Mouse (Mus musculus): Measurements from ENCODE around the gene Smc2. TPM values are rescaled to one million over a fixed set of nuclear protein-coding genes. Genes with fewer than 3 reads are reported as not detected.
"Not testable (repeated sequence)": the region's sequence is repeated elsewhere in the genome, so short reads cannot be mapped to it uniquely, and the experiment has no call there.

Smc2 gene
- 10 to 100 TPM in 1 of 2 experiments, 1 to 10 TPM in 1; 9.8 to 11.0 TPM for total RNA-seq (2021)

- DNase-seq (ENCODE audit: extremely low spot score in 1 of 2, low spot score in 1 of 2), result peak; percentile 77 to 83
Observed at GRCm38 (mm10) chr4:52438886-52439664, at the start of gene Smc2. Gene Smc2, plus strand, starts transcription at chr4:52439243.

- DNase-seq (ENCODE audit: extremely low spot score in 1 of 2, low spot score in 1 of 2), result no peak
Observed at GRCm38 (mm10) chr4:52411587-52411986, 27.5 kb upstream of the Smc2 start.

DNA sequence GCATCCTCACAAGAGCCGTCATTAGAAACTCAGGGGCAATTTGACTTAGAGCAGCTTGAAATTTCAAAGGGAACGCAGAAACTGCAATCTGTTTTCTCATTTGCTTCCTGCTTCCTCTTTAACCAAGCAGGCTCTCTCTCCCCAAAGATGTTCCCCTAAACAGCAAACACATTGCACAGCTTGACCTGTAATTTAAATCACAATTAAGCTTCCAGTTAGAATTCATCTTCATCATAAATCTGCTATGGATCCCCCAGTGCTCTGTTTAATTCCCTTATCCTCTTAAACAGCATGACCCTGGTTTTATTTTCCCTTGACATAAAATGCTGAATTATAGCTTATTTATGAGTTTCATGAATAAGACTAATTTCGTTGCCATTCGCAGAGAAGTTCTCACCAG is 15.4 kb upstream of the Smc2 start:
- no peak for DNase-seq (ENCODE audit: extremely low spot score in 1 of 2, low spot score in 1 of 2)

DNA sequence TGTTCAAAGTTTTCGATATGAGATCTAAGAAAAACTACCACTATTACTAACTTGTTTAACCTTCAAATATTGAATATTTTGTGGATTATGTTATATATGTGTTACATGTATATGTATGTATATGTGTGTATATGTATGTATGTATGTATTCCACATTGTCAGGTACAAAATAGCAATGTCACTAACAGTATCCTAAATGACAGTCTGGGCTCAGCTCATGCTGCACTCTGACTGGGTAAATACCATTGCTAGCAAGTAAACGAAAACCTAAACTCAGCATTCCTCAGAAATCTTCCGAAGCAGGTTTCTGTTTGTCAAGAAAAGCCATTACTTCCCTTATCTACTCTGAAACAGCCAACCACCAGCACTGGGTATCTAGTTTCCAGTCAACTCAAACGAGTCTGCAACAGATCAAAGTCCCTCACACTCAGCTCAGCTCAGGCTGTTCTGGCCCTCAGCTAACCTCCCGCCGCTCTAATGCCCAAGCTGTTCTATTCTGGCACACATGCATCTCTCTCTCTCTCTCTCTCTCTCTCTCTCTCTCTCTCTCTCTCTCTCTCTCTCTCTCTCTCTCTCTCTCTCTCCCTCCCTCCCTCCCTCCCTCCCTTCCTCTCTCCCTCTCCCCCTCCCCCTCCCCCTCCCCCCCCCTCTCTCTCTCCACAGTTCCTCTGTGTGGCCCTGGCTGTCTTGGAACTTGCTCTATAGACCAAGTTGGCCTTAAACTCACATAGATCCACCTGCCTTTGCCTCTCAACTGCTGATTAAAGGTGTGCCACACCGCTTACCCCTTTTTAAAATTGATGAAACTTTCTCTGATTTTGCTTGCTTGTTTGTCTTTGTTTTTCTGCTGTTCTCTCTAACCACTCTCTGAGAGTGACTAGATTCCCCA is 9.5 kb upstream of the Smc2 start:
- DNase-seq (ENCODE audit: extremely low spot score in 1 of 2, low spot score in 1 of 2), result no peak

DNA sequence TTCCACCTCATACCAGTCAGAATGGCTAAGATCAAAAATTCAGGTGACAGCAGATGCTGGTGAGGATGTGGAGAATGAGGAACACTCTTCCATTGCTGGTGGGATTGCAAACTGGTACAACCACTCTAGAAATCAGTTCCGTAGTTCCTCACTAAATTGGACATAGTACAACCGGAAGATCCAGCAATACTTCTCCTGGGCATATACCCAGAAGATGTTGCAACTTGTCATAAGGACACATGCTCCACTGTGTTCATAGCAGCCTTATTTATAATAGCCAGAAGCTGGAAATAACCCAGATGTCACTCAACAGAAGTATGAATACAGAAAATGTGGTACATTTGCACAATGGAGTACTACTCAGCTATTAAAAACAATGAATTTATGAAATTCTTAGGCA is 3.5 kb upstream of the Smc2 start:
- not testable (repeated sequence) for DNase-seq (ENCODE audit: extremely low spot score in 1 of 2, low spot score in 1 of 2)

DNA sequence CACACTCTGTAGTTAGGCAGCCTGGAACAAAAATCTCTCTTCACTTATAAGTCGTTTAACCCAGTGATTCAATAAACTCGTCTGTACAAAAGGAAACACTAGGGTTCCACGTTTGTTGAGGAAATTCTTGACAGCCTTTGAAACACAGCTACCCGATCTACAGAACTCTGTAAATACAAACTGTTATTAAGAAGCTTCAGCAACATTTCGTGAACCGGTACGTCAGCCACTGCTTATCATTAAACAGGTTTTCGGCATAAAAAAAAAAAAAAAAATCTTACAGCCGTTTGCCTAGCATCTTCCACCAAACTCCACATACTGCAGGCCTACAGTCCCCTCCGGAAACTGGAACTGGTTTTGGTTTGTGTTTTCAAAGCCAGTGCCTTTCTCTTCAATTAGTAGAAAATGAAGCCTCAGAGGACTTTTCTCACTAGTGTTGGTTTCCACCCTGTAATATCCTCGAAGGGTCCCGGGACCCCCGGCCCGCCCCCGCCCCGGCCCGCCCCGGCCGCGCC is 615 bp upstream of the Smc2 start:
- no peak for DNase-seq (ENCODE audit: extremely low spot score in 1 of 2, low spot score in 1 of 2)

DNA sequence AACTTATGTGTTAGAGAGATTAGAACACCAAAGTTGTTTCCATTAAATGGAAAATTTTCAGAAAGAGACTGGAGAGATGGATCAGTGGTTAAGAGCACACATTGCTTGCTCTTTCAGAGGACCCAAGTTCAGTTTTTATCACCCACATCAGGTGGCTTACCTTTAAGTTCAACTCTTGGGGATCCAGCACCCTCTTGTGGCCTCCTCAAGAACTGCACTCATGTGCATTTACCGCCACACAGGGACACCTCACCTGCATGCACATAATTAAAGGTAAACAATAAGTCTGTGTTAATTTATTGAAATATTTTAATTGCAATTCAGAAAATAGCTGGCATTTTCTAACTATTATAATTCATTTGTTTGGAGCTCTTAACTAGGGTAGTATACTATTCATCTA is 20.7 kb downstream of the Smc2 start:
- no peak for DNase-seq (ENCODE audit: extremely low spot score in 1 of 2, low spot score in 1 of 2)

DNA sequence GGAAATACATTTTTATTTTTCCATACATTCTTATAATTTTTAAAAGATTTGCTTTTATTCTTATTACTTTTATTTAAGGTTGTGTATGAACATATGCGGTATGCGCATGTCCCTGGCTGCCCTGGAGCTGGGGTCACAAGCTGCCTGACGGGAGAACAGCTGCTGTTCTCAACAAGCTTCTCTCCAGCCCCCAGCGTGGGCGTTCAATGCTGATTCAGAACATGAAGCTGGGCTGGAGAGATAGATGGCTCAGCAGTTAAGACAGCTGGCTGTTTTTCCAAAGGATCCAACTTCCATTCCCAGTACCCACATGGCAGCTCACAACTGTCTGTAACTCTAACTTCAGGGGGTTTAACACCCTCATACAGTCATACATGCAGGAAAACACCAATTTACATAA is 22.3 kb downstream of the Smc2 start:
- DNase-seq (ENCODE audit: extremely low spot score in 1 of 2, low spot score in 1 of 2), result peak; percentile 23 to 49

GRCm38 (mm10) chr4:52473431-52473830 is 34.4 kb downstream of the Smc2 start:
- no peak for DNase-seq (ENCODE audit: extremely low spot score in 1 of 2, low spot score in 1 of 2)

- DNase-seq (ENCODE audit: extremely low spot score in 1 of 2, low spot score in 1 of 2), result no peak
Observed at GRCm38 (mm10) chr4:52487486-52487885, 48.4 kb downstream of the Smc2 start.

DNA sequence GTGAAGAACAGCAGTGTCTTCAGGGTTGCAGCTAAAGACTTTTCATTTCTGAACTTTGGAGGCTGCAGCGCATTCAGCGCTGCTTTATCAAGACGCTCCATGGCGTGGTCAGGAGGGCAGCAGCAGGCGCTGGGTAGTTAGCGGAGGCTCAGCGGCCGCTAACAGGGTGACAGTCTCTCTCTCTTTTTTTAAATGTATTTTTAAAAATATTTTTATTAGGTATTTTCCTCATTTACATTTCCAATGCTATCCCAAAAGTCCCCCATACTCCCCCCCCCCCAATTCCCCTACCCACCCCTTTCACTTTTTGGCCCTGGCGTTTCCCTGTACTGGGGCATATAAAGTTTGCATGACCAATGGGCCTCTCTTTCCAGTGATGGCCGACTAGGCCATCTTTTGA is 58.1 kb downstream of the Smc2 start, which contains the start of gene Vma21-ps:
Gene Vma21-ps, minus strand, starts transcription at position 101 of the 400 bp plus-strand sequence.
- DNase-seq (ENCODE audit: extremely low spot score in 1 of 2, low spot score in 1 of 2), result not testable (repeated sequence)

GRCm38 (mm10) chr4:52517580-52517979 is 78.5 kb downstream of the Smc2 start:
- DNase-seq (ENCODE audit: extremely low spot score in 1 of 2, low spot score in 1 of 2), result no peak

- DNase-seq (ENCODE audit: extremely low spot score in 1 of 2, low spot score in 1 of 2), result no peak
Observed at GRCm38 (mm10) chr4:52519301-52519700, 80.3 kb downstream of the Smc2 start.

DNA sequence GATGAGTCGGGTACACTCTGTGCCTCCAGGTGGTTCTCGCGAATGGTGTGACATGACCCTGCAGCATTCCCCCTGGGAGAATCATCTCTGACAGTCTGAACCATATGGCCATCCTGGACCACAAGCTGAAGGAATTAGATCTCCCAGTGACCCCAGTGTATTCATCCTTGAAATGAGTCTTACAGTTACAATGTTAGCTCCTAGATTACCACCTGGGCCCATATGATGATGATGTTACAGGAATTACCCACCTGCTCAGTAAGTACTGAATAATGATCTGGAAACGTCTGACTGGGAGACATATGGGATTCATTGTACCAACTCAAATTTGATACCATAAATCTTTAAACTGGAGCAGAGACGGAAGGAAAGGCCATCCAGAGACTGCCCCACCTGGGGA is 87.4 kb downstream of the Smc2 start:
- no peak for DNase-seq (ENCODE audit: extremely low spot score in 1 of 2, low spot score in 1 of 2)

- DNase-seq (ENCODE audit: extremely low spot score in 1 of 2, low spot score in 1 of 2), result no peak
Observed at GRCm38 (mm10) chr4:52530636-52531035, 91.6 kb downstream of the Smc2 start.

Other genes starting within 250 kb of the Smc2 start
- gene Vma21-ps, start 58.0 kb downstream of the Smc2 start, total RNA-seq (2021), result not detected
- gene Toporsl, start 157.0 kb downstream of the Smc2 start, total RNA-seq (2021), result not detected

Measured in layer of hippocampus, postnatal 25 days (tissue).